Mouse (Mus musculus) limb, embryonic 11.5 days (tissue): ENCODE measurements around the gene Psmb5. TPM values are rescaled to one million over a fixed set of nuclear protein-coding genes. Genes with fewer than 3 reads are reported as not detected.

Experiments
- ATAC-seq: fragments of 200-750 bp; cut with Nextera tagmentation; 2 replicates; pipeline ENCODE4 v1.8.0; 2017; ENCODE audit warnings: low read depth; ENCODE audit not compliant: insufficient number of reproducible peaks, low FRiP score, low TSS enrichment
- DNase-seq: peaks from one replicate; pipeline ENCODE4 v3.0.0-alpha.2; 2015; ENCODE audit warnings: low spot score
- H3K27ac ChIP-seq: fragments of 300-500 bp; sonication (generic); replicated peaks from 2 replicates; pipeline ENCODE4 v1.5.1; 2014; ENCODE audit warnings: low read depth, mild to moderate bottlenecking, low read length
- H3K27me3 ChIP-seq: fragments of 300-500 bp; sonication (generic); 2 replicates; pipeline ENCODE4 v1.6.1; 2014; ENCODE audit warnings: mild to moderate bottlenecking, low read length, mixed read lengths; ENCODE audit not compliant: control insufficient read depth, insufficient read depth
- H3K36me3 ChIP-seq: fragments of 300-500 bp; sonication (generic); 2 replicates; pipeline ENCODE4 v1.6.1; 2014; ENCODE audit warnings: mild to moderate bottlenecking, low read length, moderate library complexity, mixed read lengths; ENCODE audit not compliant: control insufficient read depth, insufficient read depth
- H3K4me1 ChIP-seq: fragments of 300-500 bp; sonication (generic); 2 replicates; pipeline ENCODE4 v1.6.1; 2014; ENCODE audit warnings: low read length, mixed read lengths; ENCODE audit not compliant: control insufficient read depth, insufficient read depth
- H3K4me2 ChIP-seq: fragments of 300-500 bp; sonication (generic); 2 replicates; pipeline ENCODE4 v1.6.1; 2014; ENCODE audit warnings: low read depth, mild to moderate bottlenecking, moderate library complexity; ENCODE audit not compliant: severe bottlenecking
- H3K4me3 ChIP-seq: fragments of 300-500 bp; sonication (generic); 2 replicates; pipeline ENCODE4 v1.5.1; 2014; ENCODE audit warnings: low read depth, low read length
- H3K9ac ChIP-seq: fragments of 300-500 bp; sonication (generic); 2 replicates; pipeline ENCODE4 v1.6.1; 2014; ENCODE audit warnings: mild to moderate bottlenecking, low read length
- H3K9me3 ChIP-seq: fragments of 300-500 bp; sonication (generic); 2 replicates; pipeline ENCODE4 v1.6.1; 2016; ENCODE audit warnings: low read length; ENCODE audit not compliant: control insufficient read depth
- WGBS: fragments of 180-500 bp; shearing (Covaris S2); extraction: QIAGEN DNeasy Blood & Tissue Kit; methylation state at CpG from one replicate; pipeline ENCODE4 v1.1.7; 2014; 5-methylcytosine and 5-hydroxymethylcytosine counted together
- polyA plus RNA-seq: library from polyadenylated mRNA; unstranded; fragments of >200 nt; fragmentation: Nextera tagmentation; extraction: Ambion mirVana; gene quantifications from 2 replicates; pipeline ENCODE4 v1.2.1, GENCODE M21; 2014

Psmb5 gene
- polyA plus RNA-seq, 1 experiment from 2014 or later = 488 TPM

- ATAC-seq = no peak
- H3K4me3 ChIP-seq = no peak overlapping the region
- no peak for DNase-seq
- H3K9ac ChIP-seq = no peak overlapping the region
- H3K9me3 ChIP-seq = no peaks in the 10 kb centered on the region
- 93% methylated on average over 8 of the region's 8 CpGs for WGBS
- H3K4me2 ChIP-seq = no peak overlapping the region
- no peaks in the 10 kb centered on the region; the same call in 1 of the 2 replicates for H3K4me1 ChIP-seq
- H3K27ac ChIP-seq = no peak overlapping the region
- H3K36me3 ChIP-seq = peaks cover 63% of the 10 kb centered on the region
- no peaks in the 10 kb centered on the region for H3K27me3 ChIP-seq
Observed at GRCm38 (mm10) chr14:54646898-54647636, 29.2 kb upstream of the Psmb5 start.

GRCm38 (mm10) chr14:54646455-54646854 is 28.6 kb upstream of the Psmb5 start:
- Histone ChIP-seq H3K4me1 (no peaks in the 10 kb centered on the region), H3K27ac (no peak overlapping the region), H3K27me3 (no peaks in the 10 kb centered on the region), H3K9me3 (no peaks in the 10 kb centered on the region), H3K4me2 (no peak overlapping the region), H3K9ac (no peak overlapping the region), H3K4me3 (no peak overlapping the region), H3K36me3 (peaks cover 63% of the 10 kb centered on the region)
- no peak for DNase-seq
- no peak for ATAC-seq
- 96% methylated on average over 17 of the region's 17 CpGs for WGBS

GRCm38 (mm10) chr14:54644294-54644693 is 26.5 kb upstream of the Psmb5 start:
- WGBS = 93% methylated on average over 9 of the region's 9 CpGs
- ATAC-seq (no peak), DNase-seq (no peak)
- no peak overlapping the region for H3K4me2 ChIP-seq
- peaks cover 47% of the 10 kb centered on the region for H3K36me3 ChIP-seq
- H3K27me3 ChIP-seq = no peaks in the 10 kb centered on the region
- no peaks in the 10 kb centered on the region for H3K9me3 ChIP-seq
- H3K4me1 ChIP-seq = peaks cover 10% of the 10 kb centered on the region
- no peak overlapping the region for H3K4me3 ChIP-seq
- no peak overlapping the region for H3K9ac ChIP-seq
- no peak overlapping the region for H3K27ac ChIP-seq

- 91% methylated on average over 2 of the region's 2 CpGs for WGBS
- DNase-seq (no peak), ATAC-seq (no peak)
- Histone ChIP-seq H3K4me2 (no peak overlapping the region), H3K27ac (no peak overlapping the region; the same call in 1 of the 2 replicates), H3K27me3 (no peaks in the 10 kb centered on the region), H3K4me3 (no peak overlapping the region), H3K4me1 (peaks cover 14% of the 10 kb centered on the region), H3K9me3 (no peaks in the 10 kb centered on the region), H3K9ac (no peak overlapping the region), H3K36me3 (peaks cover 46% of the 10 kb centered on the region)
Observed at GRCm38 (mm10) chr14:54643011-54643410, 25.2 kb upstream of the Psmb5 start.

- no peak overlapping the region for H3K9ac ChIP-seq
- no peak overlapping the region for H3K4me2 ChIP-seq
- DNase-seq (no peak), ATAC-seq (no peak)
- WGBS = 78% methylated on average over 25 of the region's 25 CpGs
- no peak overlapping the region; the same call in 1 of the 2 replicates for H3K27ac ChIP-seq
- H3K4me1 ChIP-seq = peaks cover 14% of the 10 kb centered on the region
- no peaks in the 10 kb centered on the region for H3K27me3 ChIP-seq
- no peak overlapping the region for H3K4me3 ChIP-seq
- peaks cover 43% of the 10 kb centered on the region for H3K36me3 ChIP-seq
- H3K9me3 ChIP-seq = no peaks in the 10 kb centered on the region
Observed at GRCm38 (mm10) chr14:54642224-54642944, 24.6 kb upstream of the Psmb5 start.

- peaks cover 14% of the 10 kb centered on the region for H3K4me1 ChIP-seq
- no peaks in the 10 kb centered on the region for H3K27me3 ChIP-seq
Observed at GRCm38 (mm10) chr14:54641305-54641969, 23.6 kb upstream of the Psmb5 start, which contains the start of gene Cdh24. Cdh24 (minus strand) TSS chr14:54641364.

GRCm38 (mm10) chr14:54640946-54641304 is 23.1 kb upstream of the Psmb5 start, which contains the start of gene Gm17606:
Gm17606 (plus strand) TSS chr14:54640952.
- Histone ChIP-seq H3K36me3 (peaks cover 35% of the 10 kb centered on the region), H3K4me2 (peak within 1 kb of the TSS; percentile 89), H3K9ac (peak within 1 kb of the TSS; percentile 94), H3K27me3 (no peaks in the 10 kb centered on the region), H3K27ac (peak within 1 kb of the TSS; percentile 73), H3K4me1 (peaks cover 14% of the 10 kb centered on the region), H3K9me3 (no peaks in the 10 kb centered on the region), H3K4me3 (peak within 1 kb of the TSS; percentile 82)
- DNase-seq (no peak), ATAC-seq (peak; percentile 4; the same call in 1 of the 2 replicates)
- under 1% methylated on average over 26 of the region's 28 CpGs for WGBS

More at GRCm38 (mm10) chr14:54641305-54641969, 23.6 kb upstream of the Psmb5 start, which contains the start of gene Cdh24:
- Histone ChIP-seq H3K9ac (peak within 1 kb of the TSS; percentile 94), H3K36me3 (peaks cover 36% of the 10 kb centered on the region), H3K9me3 (no peaks in the 10 kb centered on the region), H3K4me3 (peak within 1 kb of the TSS; percentile 82), H3K27ac (peak within 1 kb of the TSS; percentile 73), H3K4me2 (peak within 1 kb of the TSS; percentile 89)
- ATAC-seq = peak; percentile 88
- peak; percentile 97 for DNase-seq
- under 1% methylated on average over 44 of the region's 52 CpGs for WGBS

- H3K4me1 ChIP-seq = peaks cover 14% of the 10 kb centered on the region
- DNase-seq (no peak), ATAC-seq (no peak)
- H3K4me2 ChIP-seq = peak overlapping the region; percentile 89
- H3K9me3 ChIP-seq = no peaks in the 10 kb centered on the region
- H3K27me3 ChIP-seq = no peaks in the 10 kb centered on the region
- H3K9ac ChIP-seq = peak overlapping the region; percentile 94
- peaks cover 27% of the 10 kb centered on the region for H3K36me3 ChIP-seq
- WGBS = 7% methylated on average over 4 of the region's 4 CpGs
- H3K4me3 ChIP-seq = peak overlapping the region; percentile 82
- H3K27ac ChIP-seq = no peak overlapping the region
Observed at GRCm38 (mm10) chr14:54640121-54640520, 22.3 kb upstream of the Psmb5 start.
